Mouse (Mus musculus): ENCODE measurements around the gene Dysf. TPM values are rescaled to one million over a fixed set of nuclear protein-coding genes. Genes with fewer than 3 reads are reported as not detected.
A peak's percentile ranks its signal among the peaks of the same experiment; 100 is the strongest.

Dysf gene
- polyA plus RNA-seq, 1 experiment from 2014 or later = 17.3 TPM

DNA sequence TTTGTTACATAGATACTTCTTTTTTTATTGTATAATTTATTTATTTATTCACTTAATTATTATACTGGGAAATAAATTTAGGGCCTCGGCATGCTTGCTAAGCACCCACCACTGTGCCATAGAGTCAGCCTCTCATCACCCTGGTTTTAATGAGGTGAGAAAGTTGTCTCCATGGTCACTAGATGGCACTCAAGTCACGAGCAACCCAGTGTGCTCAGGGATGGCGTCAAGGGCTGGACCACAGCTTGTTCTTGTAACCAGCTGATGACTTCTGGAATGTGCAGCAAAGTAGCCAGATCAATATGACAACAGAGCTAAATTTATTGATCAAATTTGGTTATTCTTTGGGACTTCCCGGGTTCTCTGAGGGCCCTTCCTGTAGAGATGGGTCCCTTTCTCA is 85.1 kb downstream of the Dysf start:
- Histone ChIP-seq H3K4me1 (ENCODE audit: control insufficient read depth, insufficient read depth, low read length) (no peaks in the 10 kb centered on the region), H3K27me3 (ENCODE audit: control insufficient read depth, insufficient read depth, low read length) (peaks cover 26% of the 10 kb centered on the region), H3K4me2 (replicated peaks; ENCODE audit: low read depth, low read length) (no peak overlapping the region), H3K9me3 (ENCODE audit: control insufficient read depth, low read length) (no peaks in the 10 kb centered on the region), H3K4me3 (ENCODE audit: low read length) (no peak overlapping the region), H3K9ac (ENCODE audit: low read depth, low read length) (no peak overlapping the region), H3K36me3 (ENCODE audit: control insufficient read depth, insufficient read depth, low read length) (no peaks in the 10 kb centered on the region), H3K27ac (ENCODE audit: low read depth, low read length) (no peak overlapping the region)
- ATAC-seq (ENCODE audit: low FRiP score, low TSS enrichment) = peak; percentile 71; the same call in 1 of the 2 replicates
- 20% methylated on average over 4 of the region's 4 CpGs for WGBS

DNA sequence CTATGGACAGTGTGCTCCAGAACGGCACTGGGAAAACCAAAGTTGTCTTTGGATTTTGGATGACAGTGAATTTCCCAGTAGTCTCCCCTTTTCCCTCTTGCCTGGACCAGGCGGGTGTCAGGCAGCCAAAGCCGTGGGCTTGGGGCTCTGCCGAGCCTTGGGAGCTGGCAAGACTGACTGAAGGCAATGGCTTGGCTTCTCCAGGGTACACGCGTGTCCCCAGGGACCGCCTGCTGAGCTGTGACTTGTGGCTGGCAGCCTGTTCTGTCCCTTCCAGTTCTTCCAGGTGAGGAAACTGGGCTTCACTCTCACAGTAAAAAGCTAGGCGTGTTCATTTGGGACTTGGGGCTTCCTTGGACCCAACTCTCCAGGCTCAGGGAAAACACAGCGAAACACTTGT is 86.1 kb downstream of the Dysf start:
- H3K4me1 ChIP-seq (ENCODE audit: control insufficient read depth, insufficient read depth, low read length) = no peaks in the 10 kb centered on the region
- ATAC-seq (ENCODE audit: low FRiP score, low TSS enrichment) = no peak
- H3K27me3 ChIP-seq (ENCODE audit: control insufficient read depth, insufficient read depth, low read length) = peaks cover 33% of the 10 kb centered on the region
- H3K36me3 ChIP-seq (ENCODE audit: control insufficient read depth, insufficient read depth, low read length) = no peaks in the 10 kb centered on the region
- H3K4me3 ChIP-seq (ENCODE audit: low read length) = no peak overlapping the region
- H3K9ac ChIP-seq (ENCODE audit: low read depth, low read length) = no peak overlapping the region
- H3K9me3 ChIP-seq (ENCODE audit: control insufficient read depth, low read length) = no peaks in the 10 kb centered on the region
- no peak overlapping the region for H3K27ac ChIP-seq (ENCODE audit: low read depth, low read length)
- H3K4me2 ChIP-seq (replicated peaks; ENCODE audit: low read depth, low read length) = no peak overlapping the region
- WGBS = 92% methylated on average over 9 of the region's 9 CpGs

DNA sequence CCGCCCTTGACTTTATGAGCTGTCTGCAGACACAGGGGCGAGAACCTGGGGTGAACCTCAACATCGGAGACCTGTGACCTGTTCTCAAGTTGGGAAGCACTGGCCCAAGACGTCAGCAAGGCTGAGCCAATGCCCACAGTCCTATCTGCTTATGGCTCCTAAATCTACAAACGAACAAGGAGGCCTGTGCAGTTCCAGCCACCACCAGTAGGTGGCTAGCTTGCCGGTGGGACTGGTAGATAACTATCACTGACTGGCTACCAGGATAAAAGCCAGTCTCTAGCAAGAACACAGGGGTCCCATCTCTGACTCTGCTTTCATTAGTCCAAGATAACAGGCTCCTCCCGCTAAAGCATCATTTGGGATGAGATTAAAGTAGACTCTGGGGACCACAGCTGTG is 86.6 kb downstream of the Dysf start:
- H3K9ac ChIP-seq (ENCODE audit: low read depth, low read length) = no peak overlapping the region
- no peak overlapping the region for H3K4me3 ChIP-seq (ENCODE audit: low read length)
- H3K27me3 ChIP-seq (ENCODE audit: control insufficient read depth, insufficient read depth, low read length) = peaks cover 38% of the 10 kb centered on the region
- H3K9me3 ChIP-seq (ENCODE audit: control insufficient read depth, low read length) = no peaks in the 10 kb centered on the region
- peak; percentile 32 for ATAC-seq (ENCODE audit: low FRiP score, low TSS enrichment)
- WGBS = 18% methylated on average over 7 of the region's 7 CpGs
- H3K4me1 ChIP-seq (ENCODE audit: control insufficient read depth, insufficient read depth, low read length) = no peaks in the 10 kb centered on the region
- H3K4me2 ChIP-seq (replicated peaks; ENCODE audit: low read depth, low read length) = no peak overlapping the region
- H3K27ac ChIP-seq (ENCODE audit: low read depth, low read length) = no peak overlapping the region
- H3K36me3 ChIP-seq (ENCODE audit: control insufficient read depth, insufficient read depth, low read length) = no peaks in the 10 kb centered on the region

DNA sequence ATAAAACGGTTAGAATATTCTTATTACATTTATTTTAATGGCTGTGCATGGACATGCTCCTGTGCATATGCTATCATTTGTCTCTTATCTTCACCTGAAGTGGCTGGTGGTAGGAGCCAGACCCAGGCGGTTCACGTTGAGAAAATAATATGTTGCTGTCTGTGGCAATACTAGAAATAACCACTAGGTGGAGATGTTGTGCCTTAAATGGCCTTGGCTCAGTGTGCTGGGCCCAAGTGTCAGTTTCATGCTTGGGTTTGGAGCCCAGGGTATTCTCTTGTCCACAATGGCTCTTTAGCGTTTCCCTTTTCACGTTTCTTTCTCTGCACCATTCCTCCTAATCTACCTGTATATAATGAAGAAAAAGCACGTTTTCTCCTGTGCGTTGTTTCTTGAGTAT is 87.5 kb downstream of the Dysf start:
- 15% methylated on average over 7 of the region's 7 CpGs for WGBS
- no peak for ATAC-seq (ENCODE audit: low FRiP score, low TSS enrichment)
- Histone ChIP-seq H3K27ac (ENCODE audit: low read depth, low read length) (no peak overlapping the region), H3K4me2 (replicated peaks; ENCODE audit: low read depth, low read length) (no peak overlapping the region), H3K9ac (ENCODE audit: low read depth, low read length) (no peak overlapping the region), H3K4me1 (ENCODE audit: control insufficient read depth, insufficient read depth, low read length) (no peaks in the 10 kb centered on the region), H3K4me3 (ENCODE audit: low read length) (no peak overlapping the region), H3K36me3 (ENCODE audit: control insufficient read depth, insufficient read depth, low read length) (no peaks in the 10 kb centered on the region), H3K27me3 (ENCODE audit: control insufficient read depth, insufficient read depth, low read length) (peaks cover 45% of the 10 kb centered on the region), H3K9me3 (ENCODE audit: control insufficient read depth, low read length) (no peaks in the 10 kb centered on the region)

DNA sequence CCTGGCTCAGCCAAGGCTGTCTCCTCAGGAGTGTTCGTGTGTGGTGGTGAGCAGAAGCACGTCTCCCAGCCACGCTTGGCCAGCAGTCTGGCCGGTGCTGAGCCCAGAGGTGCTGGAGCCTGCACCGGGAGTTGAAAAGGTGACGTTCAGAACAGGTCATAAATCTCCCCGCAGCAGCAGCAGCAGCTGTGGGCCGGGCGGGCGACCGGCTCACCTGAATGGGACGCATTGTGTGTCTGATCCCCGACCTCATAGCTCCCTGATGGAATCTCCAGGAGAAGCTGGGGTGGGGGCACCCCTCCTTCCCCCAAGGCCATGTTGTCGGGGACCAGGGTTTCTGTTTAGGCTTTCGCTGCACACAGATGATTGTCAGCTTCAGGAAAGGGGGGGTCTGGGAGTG is 93.6 kb downstream of the Dysf start:
- Histone ChIP-seq H3K9me3 (ENCODE audit: control insufficient read depth, low read length) (no peaks in the 10 kb centered on the region), H3K4me1 (ENCODE audit: control insufficient read depth, insufficient read depth, low read length) (peaks cover 17% of the 10 kb centered on the region; the same call in 1 of the 2 replicates), H3K9ac (ENCODE audit: low read depth, low read length) (peak overlapping the region; percentile 34; the same call in 1 of the 2 replicates), H3K27me3 (ENCODE audit: control insufficient read depth, insufficient read depth, low read length) (peaks cover 80% of the 10 kb centered on the region), H3K4me3 (ENCODE audit: low read length) (no peak overlapping the region), H3K36me3 (ENCODE audit: control insufficient read depth, insufficient read depth, low read length) (no peaks in the 10 kb centered on the region), H3K27ac (ENCODE audit: low read depth, low read length) (no peak overlapping the region), H3K4me2 (replicated peaks; ENCODE audit: low read depth, low read length) (no peak overlapping the region; the same call in 1 of the 2 replicates)
- ATAC-seq (ENCODE audit: low FRiP score, low TSS enrichment) = no peak
- 13% methylated on average over 15 of the region's 15 CpGs for WGBS

DNA sequence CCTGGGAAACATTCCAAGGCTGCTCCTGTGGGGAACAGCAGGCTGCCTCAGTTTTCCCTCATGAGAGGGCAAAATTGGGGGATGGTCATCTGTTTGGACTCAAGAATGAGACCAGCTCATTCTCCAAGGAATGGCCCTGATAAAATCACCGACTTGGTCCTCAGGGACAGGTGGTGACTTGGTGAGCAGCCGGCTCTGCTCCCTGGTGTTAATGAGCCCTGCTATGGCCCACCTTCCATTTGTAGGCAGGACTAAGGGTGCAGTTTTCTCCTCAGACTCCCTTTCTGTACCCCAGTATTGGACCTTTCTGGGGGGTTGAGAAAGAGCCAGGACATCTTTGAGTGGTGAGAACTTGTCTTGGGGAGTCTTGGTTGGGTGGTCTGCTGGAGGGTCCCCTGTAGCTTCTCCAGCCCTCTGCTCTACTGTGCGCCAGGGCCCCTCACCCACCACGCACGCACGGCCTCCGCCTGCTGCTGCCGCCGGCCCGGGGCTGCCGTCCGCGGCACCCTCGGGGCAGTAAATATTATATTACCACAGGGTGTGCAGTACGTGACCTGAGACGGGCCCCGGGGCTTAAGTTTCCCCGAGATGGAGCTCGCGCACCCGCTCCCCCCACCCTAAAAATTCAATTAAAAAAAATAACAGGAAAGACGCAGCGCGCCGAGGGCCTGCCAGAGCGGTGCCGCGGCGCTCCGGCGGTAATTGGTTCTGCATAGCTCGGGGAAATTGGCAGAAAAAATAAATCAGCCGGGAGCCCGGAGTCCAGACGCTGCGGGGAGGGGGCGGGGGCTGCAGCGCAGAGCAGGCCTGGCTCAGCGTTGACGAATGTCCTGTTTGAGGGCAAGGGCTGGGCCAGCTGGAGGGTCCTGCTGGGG is 97.0 kb downstream of the Dysf start:
- Histone ChIP-seq H3K4me2 (replicated peaks; ENCODE audit: low read depth, low read length) (peak overlapping the region; percentile 67), H3K4me3 (ENCODE audit: low read length) (peak overlapping the region; percentile 34), H3K9me3 (ENCODE audit: control insufficient read depth, low read length) (no peaks in the 10 kb centered on the region), H3K9ac (ENCODE audit: low read depth, low read length) (peak overlapping the region; percentile 40; the same call in 1 of the 2 replicates), H3K27ac (ENCODE audit: low read depth, low read length) (no peak overlapping the region), H3K36me3 (ENCODE audit: control insufficient read depth, insufficient read depth, low read length) (no peaks in the 10 kb centered on the region), H3K4me1 (ENCODE audit: control insufficient read depth, insufficient read depth, low read length) (peaks cover 17% of the 10 kb centered on the region; the same call in 1 of the 2 replicates), H3K27me3 (ENCODE audit: control insufficient read depth, insufficient read depth, low read length) (peaks cover 76% of the 10 kb centered on the region)
- peak; percentile 70 for ATAC-seq (ENCODE audit: low FRiP score, low TSS enrichment)
- 8% methylated on average over 40 of the region's 40 CpGs for WGBS

DNA sequence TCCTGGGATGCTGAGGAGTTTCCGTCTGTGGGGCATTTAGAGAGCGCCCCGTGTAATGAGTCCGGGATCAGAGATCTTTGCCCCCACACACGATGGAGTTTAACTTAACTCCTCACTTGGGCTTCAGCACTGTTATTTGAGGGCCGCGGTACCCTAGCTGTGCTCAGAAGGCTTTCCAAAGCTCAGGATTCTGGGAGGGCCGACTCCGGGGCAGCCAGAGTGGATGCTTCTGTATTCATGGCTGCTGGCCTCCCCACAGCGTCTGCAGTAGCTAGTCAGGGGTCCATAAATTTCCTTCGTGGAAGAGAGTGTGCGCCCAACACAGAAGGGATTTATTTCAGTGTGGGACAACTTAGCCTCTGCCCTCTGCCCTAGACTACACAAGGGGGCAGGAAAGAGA is 97.7 kb downstream of the Dysf start:
- Histone ChIP-seq H3K27ac (ENCODE audit: low read depth, low read length) (no peak overlapping the region), H3K9ac (ENCODE audit: low read depth, low read length) (peak overlapping the region; percentile 18; the same call in 1 of the 2 replicates), H3K4me3 (ENCODE audit: low read length) (peak overlapping the region; percentile 34), H3K27me3 (ENCODE audit: control insufficient read depth, insufficient read depth, low read length) (peaks cover 69% of the 10 kb centered on the region), H3K4me1 (ENCODE audit: control insufficient read depth, insufficient read depth, low read length) (peaks cover 17% of the 10 kb centered on the region; the same call in 1 of the 2 replicates), H3K4me2 (replicated peaks; ENCODE audit: low read depth, low read length) (peak overlapping the region; percentile 67), H3K36me3 (ENCODE audit: control insufficient read depth, insufficient read depth, low read length) (no peaks in the 10 kb centered on the region), H3K9me3 (ENCODE audit: control insufficient read depth, low read length) (no peaks in the 10 kb centered on the region)
- ATAC-seq (ENCODE audit: low FRiP score, low TSS enrichment) = peak; percentile 26; the same call in 1 of the 2 replicates
- WGBS = 7% methylated on average over 12 of the region's 12 CpGs

DNA sequence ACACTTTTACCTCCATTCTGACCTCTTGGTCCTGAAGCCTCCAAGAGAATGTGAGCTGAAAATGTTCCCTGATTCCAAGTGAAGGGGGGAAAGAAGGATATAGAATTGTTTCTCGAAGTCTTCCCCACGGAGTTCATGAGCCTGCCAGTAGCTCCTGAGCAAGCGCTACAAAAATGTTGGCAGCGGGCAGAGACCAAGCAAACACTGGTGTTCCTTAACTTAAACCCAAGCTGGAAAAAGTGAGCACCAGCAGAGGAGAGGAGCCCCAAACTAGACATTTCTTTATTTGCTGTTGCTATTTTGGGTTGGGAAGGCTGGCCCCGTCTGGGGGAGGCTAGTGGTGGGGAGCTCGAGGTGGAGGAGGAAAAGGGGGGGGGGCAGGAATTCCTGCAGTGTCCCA is 102.0 kb downstream of the Dysf start:
- no peak for ATAC-seq (ENCODE audit: low FRiP score, low TSS enrichment)
- no peaks in the 10 kb centered on the region for H3K9me3 ChIP-seq (ENCODE audit: control insufficient read depth, low read length)
- H3K4me3 ChIP-seq (ENCODE audit: low read length) = no peak overlapping the region
- peaks cover 33% of the 10 kb centered on the region for H3K27me3 ChIP-seq (ENCODE audit: control insufficient read depth, insufficient read depth, low read length)
- H3K27ac ChIP-seq (ENCODE audit: low read depth, low read length) = no peak overlapping the region
- no peaks in the 10 kb centered on the region for H3K36me3 ChIP-seq (ENCODE audit: control insufficient read depth, insufficient read depth, low read length)
- H3K4me2 ChIP-seq (replicated peaks; ENCODE audit: low read depth, low read length) = no peak overlapping the region
- peaks cover 8% of the 10 kb centered on the region; the same call in 1 of the 2 replicates for H3K4me1 ChIP-seq (ENCODE audit: control insufficient read depth, insufficient read depth, low read length)
- 71% methylated on average over 6 of the region's 6 CpGs for WGBS
- no peak overlapping the region for H3K9ac ChIP-seq (ENCODE audit: low read depth, low read length)

DNA sequence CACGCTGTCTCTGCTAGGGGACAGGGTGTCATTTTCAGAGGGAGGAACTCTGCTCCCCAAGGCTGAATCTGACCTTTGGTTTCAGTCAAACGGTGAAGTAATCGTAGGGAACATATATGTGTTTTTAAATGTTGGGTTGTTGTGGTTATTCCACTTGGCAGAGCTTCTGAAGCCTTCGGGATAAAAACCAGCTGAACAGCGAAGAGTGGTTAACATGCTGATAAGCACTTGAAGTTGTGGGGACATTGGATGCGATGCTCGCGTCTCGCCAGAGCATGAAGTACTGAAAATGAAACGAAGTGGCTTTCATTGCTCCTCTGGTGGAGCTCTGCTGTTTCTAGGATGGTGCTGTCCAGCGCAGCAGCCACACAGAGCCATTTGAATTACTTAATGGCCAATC is 102.7 kb downstream of the Dysf start:
- ATAC-seq (ENCODE audit: low FRiP score, low TSS enrichment) = no peak
- H3K27ac ChIP-seq (ENCODE audit: low read depth, low read length) = no peak overlapping the region
- peaks cover 30% of the 10 kb centered on the region for H3K27me3 ChIP-seq (ENCODE audit: control insufficient read depth, insufficient read depth, low read length)

More for the DNA sequence above, 102.7 kb downstream of the Dysf start:
- no peak overlapping the region for H3K4me3 ChIP-seq (ENCODE audit: low read length)
- 78% methylated on average over 11 of the region's 11 CpGs for WGBS
- H3K9me3 ChIP-seq (ENCODE audit: control insufficient read depth, low read length) = no peaks in the 10 kb centered on the region
- H3K4me1 ChIP-seq (ENCODE audit: control insufficient read depth, insufficient read depth, low read length) = 0 out of 2 replicates have a peak, but pooled peaks cover 1% of the 10 kb centered on the region
- no peaks in the 10 kb centered on the region for H3K36me3 ChIP-seq (ENCODE audit: control insufficient read depth, insufficient read depth, low read length)
- H3K4me2 ChIP-seq (replicated peaks; ENCODE audit: low read depth, low read length) = no peak overlapping the region
- no peak overlapping the region for H3K9ac ChIP-seq (ENCODE audit: low read depth, low read length)

Measured in kidney, embryonic 14.5 days (tissue).